Mouse (Mus musculus): ENCODE data around the gene Cep19. TPM values are rescaled to one million over a fixed set of nuclear protein-coding genes. Genes with fewer than 3 reads are reported as not detected.

Gene Cep19
- total and polyA plus RNA-seq, 3 experiments = 7.1 to 8.7 TPM; not detected in 1

DNA sequence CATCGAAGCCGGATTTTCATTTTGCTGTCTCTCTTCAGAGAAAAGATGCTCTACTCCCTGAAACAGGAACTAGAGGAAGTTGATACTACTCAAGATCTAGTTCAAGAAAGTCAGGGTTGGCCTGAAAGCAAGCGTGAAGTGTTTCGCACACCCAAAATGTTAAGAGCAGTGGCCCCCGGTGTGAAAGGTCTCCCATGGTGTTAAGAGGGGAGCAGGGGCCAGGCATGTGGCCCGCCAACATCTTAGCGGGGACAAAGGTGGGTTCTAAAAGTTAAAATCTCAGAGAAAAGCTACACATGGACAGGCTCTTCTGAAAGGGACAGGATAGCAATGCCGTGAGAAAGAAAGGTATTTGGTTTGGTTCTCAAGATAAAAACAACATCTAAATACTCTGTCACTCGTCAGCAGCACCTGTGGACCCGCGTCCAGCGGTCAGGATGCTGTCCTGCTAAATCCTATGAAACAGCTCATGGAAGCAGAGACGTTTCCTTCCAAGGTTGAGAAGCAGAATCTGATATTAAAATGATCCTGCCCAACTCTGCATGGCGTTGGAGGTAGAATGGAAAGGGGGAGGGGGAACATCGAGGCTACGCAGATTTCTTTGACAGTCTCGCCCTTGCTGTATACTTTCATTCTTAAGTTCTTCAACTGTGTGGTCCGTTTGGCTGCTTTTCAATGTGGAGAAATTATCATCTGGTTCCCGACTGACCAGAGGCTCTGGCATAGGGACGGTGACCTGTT, 30.0 kb downstream of the Cep19 start:
- peak overlapping the region; percentile 76 for H3K27ac ChIP-seq (ENCODE audit: control insufficient read depth, low read depth, low read length)
- H3K36me3 ChIP-seq (ENCODE audit: control insufficient read depth in 1 of 2, insufficient read depth in 2 of 2, low read length in 2 of 2) = peaks cover 0 to 11% of the 10 kb centered on the region in 2 experiments; a peak in 2 of 4 replicates
- peak overlapping the region; percentile 47 to 66 for H3K4me3 ChIP-seq (ENCODE audit: control insufficient read depth in 1 of 2, insufficient read depth in 1 of 2, low read depth in 2 of 2, low read length in 2 of 2)
- no peaks in the 10 kb centered on the region; the same call in 1 of the 2 replicates for H3K79me2 ChIP-seq (ENCODE audit: control insufficient read depth, insufficient read depth, low read length, poor library complexity)
- peak overlapping the region; percentile 75 for H3K9ac ChIP-seq (ENCODE audit: control insufficient read depth, low read depth, low read length, poor library complexity, severe bottlenecking)
- H3K27me3 ChIP-seq (ENCODE audit: control insufficient read depth in 1 of 2, insufficient read depth in 2 of 2, low read length in 2 of 2) = no peaks in the 10 kb centered on the region
- DNase-seq (ENCODE audit: low read depth, low spot score) = peak; percentile 74
- H3K9me3 ChIP-seq (replicated peaks; ENCODE audit: insufficient read depth, low read length) = no peaks in the 10 kb centered on the region
- H3K4me1 ChIP-seq (ENCODE audit: control insufficient read depth in 1 of 2, insufficient read depth in 2 of 2, low read length in 2 of 2) = peaks cover 0 to 9% of the 10 kb centered on the region in 2 experiments; a peak in 2 of 4 replicates
- TF ChIP-seq UBTF (IDR thresholded peaks at IDR 0.05; ENCODE audit: borderline replicate concordance, insufficient read depth, low read depth, low read length) (no peak), ZNF384 (IDR thresholded peaks at IDR 0.05; ENCODE audit: low read depth, low read length) (no peak), GABPA (IDR thresholded peaks at IDR 0.05; ENCODE audit: low read depth, low read length) (no peak), MAX (IDR thresholded peaks at IDR 0.05; ENCODE audit: low read length) (no peak), MXI1 (IDR thresholded peaks at IDR 0.05; ENCODE audit: low read depth, low read length) (no peak; the same call in none of the 2 replicates), KAT2A (conservative IDR thresholded peaks at IDR 0.05; ENCODE audit: low read depth, low read length) (no peak), SIN3A (IDR thresholded peaks at IDR 0.05; ENCODE audit: low read length) (peak; percentile 47; the same call in 1 of the 2 replicates), MAZ (IDR thresholded peaks at IDR 0.05; ENCODE audit: low read depth, low read length) (0 out of 2 replicates have a peak, but pooled peaks have one; percentile 52), POLR2AphosphoS2 (IDR thresholded peaks at IDR 0.05; ENCODE audit: low read length) (0 out of 2 replicates have a peak, but pooled peaks have one; percentile 4), GATA1 (IDR thresholded peaks at IDR 0.05; ENCODE audit: low read depth, low read length) (0 out of 2 replicates have a peak, but pooled peaks have one; percentile 11), EP300 (IDR thresholded peaks at IDR 0.05; ENCODE audit: low read depth in 1 of 2, low read length in 2 of 2) (no peak; a peak in 1 of 4 replicates), RAD21 (IDR thresholded peaks at IDR 0.05; ENCODE audit: low read depth, low read length) (no peak; the same call in 1 of the 2 replicates), SMC3 (IDR thresholded peaks at IDR 0.05; ENCODE audit: low read depth, low read length) (0 out of 2 replicates have a peak, but pooled peaks have one; percentile 5), E2F4 (IDR thresholded peaks at IDR 0.05; ENCODE audit: borderline replicate concordance, low read depth, low read length) (0 out of 2 replicates have a peak, but pooled peaks have one; percentile 50), CHD1 (IDR thresholded peaks at IDR 0.05; ENCODE audit: low read depth, low read length) (0 out of 2 replicates have a peak, but pooled peaks have one; percentile 60), POLR2A (IDR thresholded peaks at IDR 0.05; ENCODE audit: control insufficient read depth in 1 of 2, insufficient read depth in 1 of 2, low read depth in 1 of 2, low read length in 2 of 2, poor library complexity in 1 of 2) (no peak), POLR2AphosphoS5 (IDR thresholded peaks at IDR 0.05; ENCODE audit: borderline replicate concordance, low read depth, low read length) (no peak), RCOR1 (IDR thresholded peaks at IDR 0.05; ENCODE audit: low read depth, low read length) (peak; percentile 29; the same call in 1 of the 2 replicates), ELF1 (IDR thresholded peaks at IDR 0.05; ENCODE audit: low read depth, low read length) (peak; percentile 42; the same call in 1 of the 2 replicates), HCFC1 (IDR thresholded peaks at IDR 0.05; ENCODE audit: low read depth, low read length) (no peak)
